Mouse (Mus musculus): Measurements from ENCODE around the gene Muc1. TPM values are rescaled to one million over a fixed set of nuclear protein-coding genes. Genes with fewer than 3 reads are reported as not detected.

The Muc1 gene
- polyA plus RNA-seq, 1 experiment from 2014 or later = 10.3 TPM

DNA sequence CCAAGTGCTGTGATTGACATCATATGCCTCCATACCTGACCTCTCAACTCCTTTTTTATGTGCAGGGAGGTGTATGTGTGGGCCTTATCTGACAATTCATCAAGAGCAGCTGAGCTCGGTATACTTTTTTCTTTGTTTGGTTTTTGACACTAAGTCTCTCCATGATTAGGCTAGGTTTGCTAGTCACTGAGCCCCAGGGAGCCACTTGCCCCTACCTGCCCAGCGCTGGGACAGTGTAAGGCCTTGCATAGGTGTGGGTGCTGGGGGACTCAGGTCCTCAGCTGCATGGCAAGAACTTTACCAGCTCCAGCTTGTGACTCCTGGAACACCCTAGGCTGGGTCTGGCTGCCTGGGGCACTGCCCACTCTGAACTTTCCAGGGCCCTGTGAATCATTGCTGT lies 22.2 kb upstream of the Muc1 start:
- 87% methylated on average over 2 of the region's 2 CpGs for WGBS
- Histone ChIP-seq H3K27me3 (replicated peaks; ENCODE audit: control insufficient read depth, insufficient read depth, low read length) (no peaks in the 10 kb centered on the region), H3K4me3 (ENCODE audit: low read depth, low read length) (no peak overlapping the region), H3K9ac (ENCODE audit: low read length) (no peak overlapping the region), H3K27ac (ENCODE audit: low read depth) (no peak overlapping the region), H3K36me3 (ENCODE audit: control insufficient read depth, insufficient read depth, low read length) (peaks cover 67% of the 10 kb centered on the region), H3K4me1 (replicated peaks; ENCODE audit: control insufficient read depth, insufficient read depth, low read length) (peaks cover 4% of the 10 kb centered on the region), H3K9me3 (ENCODE audit: control insufficient read depth, low read length) (no peaks in the 10 kb centered on the region), H3K4me2 (ENCODE audit: low read length) (no peak overlapping the region)
- no peak for DNase-seq (ENCODE audit: low spot score)
- no peak for ATAC-seq (replicated peaks; ENCODE audit: low FRiP score, low TSS enrichment, low read depth)

DNA sequence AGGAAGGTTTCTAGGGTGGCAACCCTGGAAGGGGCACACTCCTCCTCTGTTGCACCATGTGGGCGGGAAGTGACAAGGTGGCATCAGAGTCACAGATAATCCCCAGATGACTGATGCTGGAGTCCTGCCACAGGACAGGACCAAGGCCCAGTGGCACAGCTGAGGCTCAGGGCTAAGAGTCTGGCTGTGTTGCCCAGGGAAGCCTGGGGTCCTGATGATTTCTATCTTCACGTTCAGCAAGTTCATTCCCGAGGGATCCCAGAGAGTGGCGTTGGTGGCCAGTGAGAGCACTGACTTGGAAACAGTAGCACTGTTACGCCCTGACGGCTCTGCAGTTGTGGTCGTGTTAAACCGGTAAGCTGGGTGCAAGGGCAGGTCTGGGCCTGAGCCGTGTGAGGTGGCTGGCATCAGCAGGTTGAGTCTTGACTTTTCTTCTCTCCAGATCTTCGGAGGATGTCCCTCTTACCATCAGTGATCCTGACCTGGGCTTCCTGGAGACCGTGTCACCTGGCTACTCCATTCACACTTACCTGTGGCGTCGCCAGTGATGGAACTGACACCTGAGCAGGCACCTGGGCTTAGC lies 20.7 kb upstream of the Muc1 start:
- Histone ChIP-seq H3K4me3 (ENCODE audit: low read depth, low read length) (no peak overlapping the region), H3K9me3 (ENCODE audit: control insufficient read depth, low read length) (no peaks in the 10 kb centered on the region), H3K27me3 (replicated peaks; ENCODE audit: control insufficient read depth, insufficient read depth, low read length) (no peaks in the 10 kb centered on the region), H3K9ac (ENCODE audit: low read length) (no peak overlapping the region), H3K36me3 (ENCODE audit: control insufficient read depth, insufficient read depth, low read length) (peaks cover 67% of the 10 kb centered on the region), H3K4me2 (ENCODE audit: low read length) (no peak overlapping the region), H3K27ac (ENCODE audit: low read depth) (no peak overlapping the region), H3K4me1 (replicated peaks; ENCODE audit: control insufficient read depth, insufficient read depth, low read length) (peaks cover 11% of the 10 kb centered on the region)
- ATAC-seq (replicated peaks; ENCODE audit: low FRiP score, low TSS enrichment, low read depth) (no peak), DNase-seq (ENCODE audit: low spot score) (no peak)
- 93% methylated on average over 13 of the region's 13 CpGs for WGBS

DNA sequence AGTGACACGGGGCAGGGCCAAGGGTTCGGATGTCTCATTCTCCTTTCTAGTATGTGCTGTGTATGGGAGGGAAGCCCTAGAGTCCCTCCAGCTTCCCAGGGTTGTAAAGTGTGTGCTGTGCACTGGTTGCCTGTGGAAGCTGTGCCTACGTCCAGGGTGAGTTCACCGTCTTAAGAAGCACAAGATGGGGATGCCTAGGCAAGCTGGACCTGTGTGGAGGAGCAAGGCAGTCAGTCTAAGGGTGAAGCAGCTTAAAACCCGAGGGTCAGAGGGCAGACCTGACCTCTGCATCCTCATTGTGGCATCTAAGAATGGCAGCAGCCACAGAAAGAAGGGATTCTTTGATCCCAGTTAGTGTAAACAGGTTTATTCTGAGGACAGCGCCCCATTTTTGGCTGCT lies 20.1 kb upstream of the Muc1 start:
- no peak overlapping the region for H3K9ac ChIP-seq (ENCODE audit: low read length)
- no peak overlapping the region for H3K4me3 ChIP-seq (ENCODE audit: low read depth, low read length)
- WGBS = 84% methylated on average over 6 of the region's 6 CpGs
- no peak for DNase-seq (ENCODE audit: low spot score)
- peaks cover 9% of the 10 kb centered on the region for H3K4me1 ChIP-seq (replicated peaks; ENCODE audit: control insufficient read depth, insufficient read depth, low read length)
- no peaks in the 10 kb centered on the region for H3K9me3 ChIP-seq (ENCODE audit: control insufficient read depth, low read length)
- no peaks in the 10 kb centered on the region for H3K27me3 ChIP-seq (replicated peaks; ENCODE audit: control insufficient read depth, insufficient read depth, low read length)
- peaks cover 67% of the 10 kb centered on the region for H3K36me3 ChIP-seq (ENCODE audit: control insufficient read depth, insufficient read depth, low read length)
- no peak overlapping the region for H3K4me2 ChIP-seq (ENCODE audit: low read length)
- ATAC-seq (replicated peaks; ENCODE audit: low FRiP score, low TSS enrichment, low read depth) = no peak
- no peak overlapping the region for H3K27ac ChIP-seq (ENCODE audit: low read depth)

DNA sequence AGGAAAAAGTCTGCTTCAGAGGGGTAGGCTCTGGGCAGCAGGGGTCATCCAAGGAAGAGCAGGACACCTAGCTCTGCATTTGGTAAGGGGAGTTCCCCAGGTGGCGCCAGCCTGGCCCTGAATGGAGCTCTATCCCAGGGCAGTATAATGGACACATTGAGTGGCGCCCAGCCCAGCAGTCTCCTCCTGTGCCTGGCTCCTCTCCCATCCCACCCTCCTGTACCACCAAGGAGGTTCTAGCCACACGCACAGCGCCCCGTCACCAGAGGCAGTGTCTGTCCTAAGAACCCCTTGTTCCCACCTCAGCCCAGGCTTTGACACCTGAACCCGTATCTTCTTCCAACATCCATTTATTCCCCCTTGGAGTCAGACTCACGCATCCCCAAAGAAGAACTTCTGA lies 19.1 kb upstream of the Muc1 start:
- 91% methylated on average over 7 of the region's 7 CpGs for WGBS
- Histone ChIP-seq H3K4me1 (replicated peaks; ENCODE audit: control insufficient read depth, insufficient read depth, low read length) (peaks cover 10% of the 10 kb centered on the region), H3K36me3 (ENCODE audit: control insufficient read depth, insufficient read depth, low read length) (peaks cover 61% of the 10 kb centered on the region), H3K9ac (ENCODE audit: low read length) (no peak overlapping the region), H3K4me3 (ENCODE audit: low read depth, low read length) (no peak overlapping the region), H3K4me2 (ENCODE audit: low read length) (no peak overlapping the region), H3K27me3 (replicated peaks; ENCODE audit: control insufficient read depth, insufficient read depth, low read length) (no peaks in the 10 kb centered on the region), H3K9me3 (ENCODE audit: control insufficient read depth, low read length) (no peaks in the 10 kb centered on the region), H3K27ac (ENCODE audit: low read depth) (no peak overlapping the region)
- DNase-seq (ENCODE audit: low spot score) (no peak), ATAC-seq (replicated peaks; ENCODE audit: low FRiP score, low TSS enrichment, low read depth) (no peak)

DNA sequence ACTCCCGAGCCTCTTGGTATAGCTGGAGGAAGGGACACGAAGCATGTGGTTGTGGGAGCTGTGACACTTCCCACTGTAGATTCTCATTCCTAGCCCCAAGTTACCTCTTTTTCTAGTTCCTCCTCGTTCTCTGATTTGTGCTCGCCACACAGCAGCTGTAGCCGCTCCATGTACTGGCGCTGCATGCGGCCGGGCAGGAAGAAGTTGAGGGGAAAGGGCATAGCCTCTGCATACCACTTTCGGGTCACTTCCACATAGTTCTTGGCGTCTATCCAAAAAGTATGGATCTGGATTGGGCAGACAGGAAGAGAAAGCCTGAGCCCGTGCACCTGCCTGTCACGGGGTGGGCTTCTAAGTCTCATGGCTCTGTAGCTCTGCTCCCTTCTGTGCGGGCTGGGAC lies 18.7 kb upstream of the Muc1 start:
- H3K27ac ChIP-seq (ENCODE audit: low read depth) = no peak overlapping the region
- WGBS = 73% methylated on average over 13 of the region's 13 CpGs
- H3K36me3 ChIP-seq (ENCODE audit: control insufficient read depth, insufficient read depth, low read length) = peaks cover 57% of the 10 kb centered on the region
- DNase-seq (ENCODE audit: low spot score) (no peak), ATAC-seq (replicated peaks; ENCODE audit: low FRiP score, low TSS enrichment, low read depth) (no peak)
- no peaks in the 10 kb centered on the region for H3K27me3 ChIP-seq (replicated peaks; ENCODE audit: control insufficient read depth, insufficient read depth, low read length)
- H3K9ac ChIP-seq (ENCODE audit: low read length) = no peak overlapping the region
- no peak overlapping the region for H3K4me3 ChIP-seq (ENCODE audit: low read depth, low read length)
- peaks cover 15% of the 10 kb centered on the region for H3K4me1 ChIP-seq (replicated peaks; ENCODE audit: control insufficient read depth, insufficient read depth, low read length)
- no peak overlapping the region for H3K4me2 ChIP-seq (ENCODE audit: low read length)
- no peaks in the 10 kb centered on the region for H3K9me3 ChIP-seq (ENCODE audit: control insufficient read depth, low read length)

DNA sequence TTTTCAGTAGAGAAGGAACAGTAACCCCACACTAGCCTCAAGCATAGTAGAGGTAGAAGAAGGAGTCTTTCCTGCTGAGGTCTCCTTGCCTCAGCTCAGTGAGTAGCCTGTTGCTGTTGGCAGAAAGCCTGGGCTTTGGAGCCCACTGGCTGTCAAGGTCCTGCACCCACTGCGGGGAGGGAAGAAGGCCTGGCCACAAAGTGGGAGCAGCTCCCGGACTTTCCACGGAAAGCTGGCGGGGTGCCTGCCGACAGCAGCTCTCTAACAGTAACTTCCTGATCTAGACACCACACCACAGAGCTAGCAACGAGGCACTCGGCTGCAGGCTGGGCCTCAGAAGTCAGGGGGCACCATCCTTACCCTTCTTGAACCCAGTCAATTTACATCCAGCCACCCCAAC lies 18.1 kb upstream of the Muc1 start:
- DNase-seq (ENCODE audit: low spot score) (no peak), ATAC-seq (replicated peaks; ENCODE audit: low FRiP score, low TSS enrichment, low read depth) (no peak)
- H3K4me3 ChIP-seq (ENCODE audit: low read depth, low read length) = no peak overlapping the region
- H3K4me1 ChIP-seq (replicated peaks; ENCODE audit: control insufficient read depth, insufficient read depth, low read length) = peaks cover 20% of the 10 kb centered on the region
- no peaks in the 10 kb centered on the region for H3K9me3 ChIP-seq (ENCODE audit: control insufficient read depth, low read length)
- H3K27ac ChIP-seq (ENCODE audit: low read depth) = no peak overlapping the region
- WGBS = 72% methylated on average over 7 of the region's 7 CpGs
- H3K9ac ChIP-seq (ENCODE audit: low read length) = no peak overlapping the region
- H3K27me3 ChIP-seq (replicated peaks; ENCODE audit: control insufficient read depth, insufficient read depth, low read length) = no peaks in the 10 kb centered on the region
- H3K36me3 ChIP-seq (ENCODE audit: control insufficient read depth, insufficient read depth, low read length) = peaks cover 52% of the 10 kb centered on the region
- H3K4me2 ChIP-seq (ENCODE audit: low read length) = no peak overlapping the region

DNA sequence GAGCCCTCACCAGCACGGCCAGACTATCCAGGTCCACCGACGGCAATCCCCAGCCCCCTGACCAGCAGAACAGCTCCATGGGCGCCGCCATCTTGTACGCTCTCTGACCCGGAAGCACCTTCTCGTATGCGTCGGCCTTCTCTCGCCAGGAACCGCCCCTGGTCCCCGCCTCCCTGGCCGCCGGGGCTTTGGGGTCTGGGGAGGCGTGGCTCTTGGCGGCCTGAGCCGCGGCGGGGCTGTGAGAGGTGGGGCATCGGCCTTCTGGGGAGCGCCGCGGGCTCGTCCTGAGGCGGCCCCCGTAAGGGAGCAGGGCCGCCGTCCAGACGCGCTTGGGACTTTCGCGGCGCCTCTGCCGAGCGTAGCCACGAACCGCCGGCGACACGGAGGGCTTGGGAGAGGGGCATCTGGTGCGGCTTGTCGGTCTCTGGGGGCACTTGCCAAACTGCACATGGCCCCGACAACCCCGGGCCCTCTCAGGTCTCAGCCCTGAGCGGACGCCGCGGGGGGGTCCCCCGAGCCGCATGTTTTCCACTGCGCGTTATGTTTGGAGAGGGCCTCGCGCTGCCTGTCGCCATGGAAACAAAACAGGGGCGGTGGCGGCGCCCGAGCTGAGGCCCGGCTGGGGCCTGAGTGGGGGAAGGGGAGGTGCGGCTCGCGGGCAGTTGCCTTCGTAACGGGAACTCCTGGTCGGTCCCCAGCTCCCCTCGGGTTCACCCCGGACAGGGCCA lies 14.9 kb upstream of the Muc1 start:
- no peaks in the 10 kb centered on the region for H3K27me3 ChIP-seq (replicated peaks; ENCODE audit: control insufficient read depth, insufficient read depth, low read length)
- under 1% methylated on average over 65 of the region's 69 CpGs for WGBS
- H3K36me3 ChIP-seq (ENCODE audit: control insufficient read depth, insufficient read depth, low read length) = peaks cover 21% of the 10 kb centered on the region
- peak; percentile 94 for DNase-seq (ENCODE audit: low spot score)
- peak overlapping the region; percentile 99 for H3K27ac ChIP-seq (ENCODE audit: low read depth)
- peak; percentile 91 for ATAC-seq (replicated peaks; ENCODE audit: low FRiP score, low TSS enrichment, low read depth)
- H3K9ac ChIP-seq (ENCODE audit: low read length) = peak overlapping the region; percentile 85
- H3K4me2 ChIP-seq (ENCODE audit: low read length) = peak overlapping the region; percentile 81
- no peaks in the 10 kb centered on the region for H3K9me3 ChIP-seq (ENCODE audit: control insufficient read depth, low read length)
- peaks cover 21% of the 10 kb centered on the region for H3K4me1 ChIP-seq (replicated peaks; ENCODE audit: control insufficient read depth, insufficient read depth, low read length)
- peak overlapping the region; percentile 95 for H3K4me3 ChIP-seq (ENCODE audit: low read depth, low read length)

DNA sequence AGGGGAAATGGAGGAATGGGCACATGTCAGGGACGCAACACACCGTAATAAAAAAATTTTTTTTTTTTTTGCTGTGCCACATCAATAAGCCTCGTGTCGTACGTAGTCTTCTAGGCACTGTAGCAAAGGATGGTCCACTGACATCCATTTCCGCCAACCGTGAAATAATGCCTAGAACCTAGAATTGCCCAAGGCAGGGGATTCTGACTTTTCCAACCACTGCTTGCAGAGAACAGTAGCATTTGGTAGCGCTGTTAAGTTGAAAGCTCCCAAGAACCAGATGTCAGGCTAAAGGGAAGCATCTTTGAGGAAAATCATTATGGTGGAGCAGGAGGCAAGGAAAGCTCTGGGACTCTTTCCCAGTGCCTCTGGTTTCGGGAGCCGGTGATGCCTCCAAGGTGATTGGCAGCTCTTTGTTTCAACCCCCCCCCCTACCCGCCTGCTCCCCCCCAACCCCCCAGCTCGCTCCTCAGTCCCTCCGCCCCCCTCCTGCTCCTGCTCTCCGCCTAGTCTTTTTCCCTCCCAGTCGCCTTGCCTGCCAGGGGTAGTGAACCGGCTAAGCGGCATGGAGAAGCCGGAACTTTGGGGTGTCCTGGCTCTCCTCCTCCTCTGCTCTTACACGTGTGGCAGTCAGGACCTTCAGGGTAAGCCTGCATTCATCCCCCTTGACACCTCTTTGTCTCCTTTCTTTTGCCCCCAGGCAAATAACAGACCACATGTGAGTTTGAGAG lies 14.0 kb upstream of the Muc1 start, which contains the start of gene Thbs3:
Gene Thbs3, plus strand, starts transcription at position 500 of the 731 bp plus-strand sequence.
- Histone ChIP-seq H3K36me3 (ENCODE audit: control insufficient read depth, insufficient read depth, low read length) (peaks cover 12% of the 10 kb centered on the region), H3K9me3 (ENCODE audit: control insufficient read depth, low read length) (no peaks in the 10 kb centered on the region), H3K27me3 (replicated peaks; ENCODE audit: control insufficient read depth, insufficient read depth, low read length) (no peaks in the 10 kb centered on the region), H3K27ac (ENCODE audit: low read depth) (peak within 1 kb of the TSS; percentile 99), H3K4me1 (replicated peaks; ENCODE audit: control insufficient read depth, insufficient read depth, low read length) (peaks cover 21% of the 10 kb centered on the region), H3K4me2 (ENCODE audit: low read length) (peak within 1 kb of the TSS; percentile 81), H3K9ac (ENCODE audit: low read length) (peak within 1 kb of the TSS; percentile 85), H3K4me3 (ENCODE audit: low read depth, low read length) (peak within 1 kb of the TSS; percentile 95)
- DNase-seq (ENCODE audit: low spot score) (no peak), ATAC-seq (replicated peaks; ENCODE audit: low FRiP score, low TSS enrichment, low read depth) (no peak)
- WGBS = 1% methylated on average over 19 of the region's 19 CpGs
